Mouse (Mus musculus): ENCODE measurements at regions not wholly inside any gene's neighbourhood (a gene's known extent, or its start where the extent isn't known, plus 50 kb on each side); places are given as distances from the start of the nearest gene placed in this dataset.

DNA sequence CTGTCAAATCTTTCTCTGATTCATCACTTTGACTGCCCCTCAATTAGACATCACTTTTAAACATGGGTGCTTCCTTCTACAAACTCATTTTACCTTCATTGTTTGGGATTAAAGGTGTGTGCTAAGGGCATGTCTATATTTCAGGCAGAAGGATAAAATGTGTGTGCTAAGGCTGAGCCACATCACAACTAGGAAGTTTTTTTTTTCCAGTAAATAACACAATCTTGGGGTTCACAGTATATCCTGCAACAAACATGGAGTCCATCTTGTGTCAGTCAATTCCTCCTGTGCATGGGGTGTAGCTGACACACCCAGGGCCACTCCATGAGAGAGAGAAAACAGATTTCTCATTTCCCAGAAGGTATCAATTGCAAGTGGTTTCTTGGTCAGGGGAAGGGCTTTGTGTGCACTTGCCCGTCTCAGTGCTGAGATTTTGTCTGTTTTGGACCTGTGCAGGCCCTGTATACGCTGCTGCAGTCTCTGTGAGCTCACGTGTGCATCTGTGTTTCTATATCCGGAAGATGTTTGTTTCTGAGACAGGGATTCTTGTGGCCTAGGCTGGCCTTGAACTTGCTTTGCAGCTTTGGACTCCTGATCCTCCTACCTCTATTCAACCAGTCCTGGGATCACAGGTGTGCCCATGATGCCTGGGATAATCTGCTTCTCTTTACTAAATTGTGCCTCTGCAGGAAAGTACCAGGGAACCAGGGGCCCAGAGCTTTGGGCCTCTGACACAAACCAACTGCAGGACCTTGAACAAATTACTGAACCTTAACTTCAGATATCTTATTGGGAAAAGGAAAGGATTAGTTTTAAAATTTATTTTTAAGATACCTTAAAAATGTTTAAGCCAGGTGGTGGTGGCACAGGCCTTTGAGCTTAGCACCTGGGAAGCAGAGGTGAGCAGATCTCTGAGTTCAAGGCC lies 63.9 kb upstream of the Cpsf6 start:
- H3K4me3 ChIP-seq (replicated peaks; ENCODE audit: extremely low read depth, low read depth, low read length) = no peak overlapping the region
- no peaks in the 10 kb centered on the region; the same call in 1 of the 2 replicates for H3K4me1 ChIP-seq (ENCODE audit: control insufficient read depth, insufficient read depth, low read length)
- no peak for DNase-seq
- WGBS = 91% methylated on average over 4 of the region's 4 CpGs
- TF ChIP-seq POLR2A (IDR thresholded peaks at IDR 0.05; ENCODE audit: borderline replicate concordance, extremely low read depth, low read depth, low read length) (no peak), CTCF (IDR thresholded peaks at IDR 0.05; ENCODE audit: insufficient read depth, low read length) (no peak)

DNA sequence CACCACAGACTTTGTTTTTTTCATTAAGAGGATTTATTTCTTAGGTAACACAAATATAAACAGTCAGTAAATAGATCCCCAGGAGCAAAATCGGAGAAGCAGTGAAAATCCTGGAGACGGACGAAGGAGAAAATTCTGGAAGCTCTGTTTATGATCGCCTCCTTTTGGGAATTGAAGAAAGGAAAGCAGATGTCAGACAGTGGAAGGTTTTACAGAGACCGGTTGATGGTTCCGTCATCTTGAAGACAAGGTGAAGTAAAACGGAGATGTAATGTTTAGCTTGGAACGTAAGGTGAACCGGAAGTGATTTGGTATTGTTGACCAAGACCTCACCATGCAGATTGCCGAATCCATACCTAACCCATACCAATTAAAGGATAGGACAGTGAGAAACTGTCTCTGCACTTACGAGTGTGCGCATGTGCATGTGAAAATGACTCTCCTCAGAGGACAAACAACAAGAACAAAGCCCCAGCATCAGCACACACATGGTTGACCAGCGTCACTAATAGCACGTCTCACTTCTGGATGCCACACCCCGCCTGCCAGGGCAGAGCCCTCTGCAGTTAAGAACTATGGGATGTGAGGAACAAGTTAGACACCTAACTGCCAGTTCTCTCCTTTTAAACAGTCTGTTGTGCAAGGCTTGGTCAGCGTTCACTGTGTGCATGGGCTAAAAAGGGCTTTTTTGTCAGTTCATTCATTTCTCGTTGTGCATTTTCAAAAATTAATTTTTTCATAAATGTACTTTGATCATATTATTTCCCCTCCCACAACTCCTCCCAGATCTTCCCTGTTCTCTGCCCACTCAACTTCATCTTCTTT lies 62.4 kb upstream of the Cpsf6 start:
- 92% methylated on average over 17 of the region's 17 CpGs for WGBS
- TF ChIP-seq CTCF (IDR thresholded peaks at IDR 0.05; ENCODE audit: insufficient read depth, low read length) (no peak), POLR2A (IDR thresholded peaks at IDR 0.05; ENCODE audit: borderline replicate concordance, extremely low read depth, low read depth, low read length) (no peak)
- Histone ChIP-seq H3K4me1 (ENCODE audit: control insufficient read depth, insufficient read depth, low read length) (no peaks in the 10 kb centered on the region; the same call in 1 of the 2 replicates), H3K4me3 (replicated peaks; ENCODE audit: extremely low read depth, low read depth, low read length) (no peak overlapping the region)
- DNase-seq = no peak

DNA sequence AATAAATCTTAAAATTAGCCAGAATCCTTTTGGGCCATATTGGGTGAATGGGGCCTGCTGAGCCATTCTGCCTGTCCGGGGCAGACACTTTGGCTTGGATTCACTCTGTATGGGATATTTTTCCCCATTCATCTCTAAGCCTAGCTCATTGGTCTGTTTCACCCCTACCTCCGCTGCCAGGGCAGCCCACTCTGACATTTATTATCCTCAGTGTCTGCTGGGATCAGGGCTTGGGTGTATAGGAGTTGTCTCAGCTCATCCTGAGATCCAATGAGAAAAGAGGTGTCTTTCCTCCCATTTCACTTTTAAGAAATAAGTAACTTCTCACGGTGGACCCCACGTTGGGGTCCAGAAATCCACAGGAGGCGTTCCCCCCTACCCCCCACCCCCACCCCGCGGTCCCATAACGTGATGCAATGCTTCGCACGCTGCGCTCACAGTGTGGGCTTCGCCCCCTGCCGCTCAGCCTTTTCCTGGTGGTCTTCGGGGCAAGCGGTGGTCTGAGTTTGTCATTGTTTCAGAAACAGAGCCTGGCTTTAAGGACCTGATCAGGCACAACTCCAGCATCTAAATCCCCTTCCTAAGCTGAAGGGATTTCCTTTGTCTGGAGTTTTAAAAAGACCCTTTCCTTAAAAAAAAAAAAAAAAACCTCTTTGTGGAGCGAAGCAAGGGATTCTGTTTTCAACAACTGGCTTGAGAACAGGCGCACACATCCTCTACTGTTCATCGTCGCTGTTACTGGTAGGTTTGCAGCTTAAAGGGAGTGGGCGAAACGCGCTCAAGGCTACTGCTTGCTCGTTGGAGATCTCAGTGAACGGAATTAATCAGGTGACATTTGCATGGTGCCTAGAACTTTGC lies 61.5 kb upstream of the Cpsf6 start:
- TF ChIP-seq CTCF (IDR thresholded peaks at IDR 0.05; ENCODE audit: insufficient read depth, low read length) (no peak), POLR2A (IDR thresholded peaks at IDR 0.05; ENCODE audit: borderline replicate concordance, extremely low read depth, low read depth, low read length) (no peak)
- no peak overlapping the region for H3K4me3 ChIP-seq (replicated peaks; ENCODE audit: extremely low read depth, low read depth, low read length)
- 57% methylated on average over 24 of the region's 24 CpGs for WGBS
- H3K4me1 ChIP-seq (ENCODE audit: control insufficient read depth, insufficient read depth, low read length) = no peaks in the 10 kb centered on the region; the same call in 1 of the 2 replicates
- DNase-seq = no peak

DNA sequence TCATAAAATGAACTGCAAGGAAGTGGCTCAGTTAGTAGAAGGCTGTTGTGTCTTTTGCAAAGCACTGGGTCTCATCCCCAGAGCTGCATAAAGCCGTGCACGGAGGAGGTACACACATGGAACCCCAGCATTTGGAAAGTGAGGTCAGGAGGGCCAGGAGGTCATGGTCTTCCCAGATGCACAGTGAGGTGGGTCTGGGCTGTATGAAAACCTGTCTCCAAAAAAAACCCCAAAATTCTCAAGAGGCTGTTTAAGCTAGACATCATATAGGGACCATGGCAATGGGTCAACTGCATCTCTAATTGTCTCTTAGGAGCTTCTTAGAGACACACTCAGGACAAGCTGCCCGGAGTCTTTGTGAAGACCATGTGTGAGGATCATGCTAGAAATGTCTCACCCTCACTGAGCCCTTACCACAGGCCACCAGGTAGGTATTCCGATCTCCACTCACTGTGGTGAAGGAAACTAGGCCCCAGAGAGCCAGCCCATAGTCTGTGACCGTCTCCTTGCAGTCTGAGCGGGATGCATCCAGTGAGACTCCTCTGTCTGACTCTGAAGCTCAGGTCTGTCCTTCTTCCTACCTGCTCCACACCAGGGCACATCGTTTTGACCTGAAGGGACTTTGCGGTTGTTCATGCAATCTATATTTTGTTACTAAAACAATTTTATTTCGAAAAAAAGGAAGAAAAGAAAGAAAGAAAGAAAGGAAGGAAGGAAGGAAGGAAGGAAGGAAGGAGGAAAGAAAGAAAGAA lies 60.6 kb upstream of the Cpsf6 start:
- no peak for DNase-seq
- Histone ChIP-seq H3K4me1 (ENCODE audit: control insufficient read depth, insufficient read depth, low read length) (no peaks in the 10 kb centered on the region; the same call in 1 of the 2 replicates), H3K4me3 (replicated peaks; ENCODE audit: extremely low read depth, low read depth, low read length) (no peak overlapping the region)
- no peak for TF ChIP-seq POLR2A (IDR thresholded peaks at IDR 0.05; ENCODE audit: borderline replicate concordance, extremely low read depth, low read depth, low read length)
- TF ChIP-seq CTCF (IDR thresholded peaks at IDR 0.05; ENCODE audit: insufficient read depth, low read length) = no peak
- 90% methylated on average over 9 of the region's 9 CpGs for WGBS

- DNase-seq = no peak
- Histone ChIP-seq H3K4me1 (ENCODE audit: control insufficient read depth, insufficient read depth, low read length) (no peaks in the 10 kb centered on the region), H3K4me3 (replicated peaks; ENCODE audit: extremely low read depth, low read depth, low read length) (no peak overlapping the region)
- WGBS = 98% methylated on average over 3 of the region's 3 CpGs
- no peak for TF ChIP-seq CTCF (IDR thresholded peaks at IDR 0.05; ENCODE audit: insufficient read depth, low read length)
- TF ChIP-seq POLR2A (IDR thresholded peaks at IDR 0.05; ENCODE audit: borderline replicate concordance, extremely low read depth, low read depth, low read length) = no peak
These were observed 59.6 kb upstream of the Cpsf6 start for GRCm38 (mm10) chr10:117439206-117440110.

DNA sequence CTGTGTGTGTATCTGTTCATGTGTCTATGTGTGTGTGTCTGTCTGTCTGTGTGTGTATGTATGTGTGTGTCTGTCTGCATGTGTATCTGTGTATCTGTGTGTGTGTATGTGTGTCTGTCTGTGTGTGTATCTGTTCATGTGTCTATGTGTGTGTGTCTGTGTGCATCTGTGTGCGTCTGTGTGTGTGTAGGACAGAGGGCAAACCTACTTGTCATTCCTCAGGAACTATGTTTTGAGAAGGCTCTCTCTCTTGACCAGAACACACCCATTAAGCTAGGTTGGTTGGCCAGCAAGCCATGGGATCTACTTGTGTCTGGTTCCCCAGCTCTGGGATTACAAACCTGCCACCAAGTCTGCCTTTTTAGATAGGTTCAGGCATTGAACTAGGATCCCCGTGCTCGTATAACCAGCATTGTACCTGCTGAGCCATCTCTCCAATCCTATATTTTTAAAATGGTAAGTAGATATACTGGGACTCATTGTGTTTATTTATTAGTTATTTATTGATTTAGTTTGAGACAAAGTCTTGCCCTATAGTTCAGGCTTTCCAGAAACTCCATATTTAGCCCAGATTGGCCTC lies 58.9 kb upstream of the Cpsf6 start:
- TF ChIP-seq POLR2A (IDR thresholded peaks at IDR 0.05; ENCODE audit: borderline replicate concordance, extremely low read depth, low read depth, low read length) = no peak
- no peak for TF ChIP-seq CTCF (IDR thresholded peaks at IDR 0.05; ENCODE audit: insufficient read depth, low read length)
- DNase-seq = no peak
- WGBS = 95% methylated on average over 3 of the region's 3 CpGs
- H3K4me3 ChIP-seq (replicated peaks; ENCODE audit: extremely low read depth, low read depth, low read length) = no peak overlapping the region
- no peaks in the 10 kb centered on the region for H3K4me1 ChIP-seq (ENCODE audit: control insufficient read depth, insufficient read depth, low read length)

- no peak for DNase-seq
- Histone ChIP-seq H3K4me3 (replicated peaks; ENCODE audit: extremely low read depth, low read depth, low read length) (no peak overlapping the region), H3K4me1 (ENCODE audit: control insufficient read depth, insufficient read depth, low read length) (no peaks in the 10 kb centered on the region)
- WGBS = 94% methylated on average over 2 of the region's 2 CpGs
- TF ChIP-seq POLR2A (IDR thresholded peaks at IDR 0.05; ENCODE audit: borderline replicate concordance, extremely low read depth, low read depth, low read length) = no peak
- TF ChIP-seq CTCF (IDR thresholded peaks at IDR 0.05; ENCODE audit: insufficient read depth, low read length) = no peak
These were observed 58.2 kb upstream of the Cpsf6 start for GRCm38 (mm10) chr10:117437970-117438369.
